Mouse (Mus musculus) MEL (cell line): ENCODE results near the gene Tnik.

ENCODE experiments used
- CTCF ChIP-seq, 3 experiments: IDR thresholded peaks in 2 of 3; conservative IDR thresholded peaks in 1 of 3; 2 replicates each; pipeline ENCODE4 v1.5.1; 2011 to 2012; ENCODE audit warnings: low read length in 3 of 3, low read depth in 2 of 3, mild to moderate bottlenecking in 2 of 3, improper control_type of control experiment in 1 of 3, inconsistent platforms in 1 of 3, mixed read lengths in 1 of 3, moderate library complexity in 1 of 3; ENCODE audit not compliant: control insufficient read depth in 1 of 3, insufficient read depth in 1 of 3, poor library complexity in 1 of 3, severe bottlenecking in 1 of 3
- ETS1 ChIP-seq: IDR thresholded peaks from 2 replicates; pipeline ENCODE4 v1.6.1; 2012; ENCODE audit warnings: low read depth, mild to moderate bottlenecking, inconsistent platforms, low read length, improper control_type of control experiment, moderate library complexity
- GATA1 ChIP-seq: IDR thresholded peaks from 2 replicates; pipeline ENCODE4 v1.6.1; 2011; ENCODE audit warnings: low read depth, low read length, improper control_type of control experiment
- HCFC1 ChIP-seq: IDR thresholded peaks from 2 replicates; pipeline ENCODE4 v1.6.1; 2012; ENCODE audit warnings: low read depth, mild to moderate bottlenecking, inconsistent platforms, low read length, improper control_type of control experiment, moderate library complexity
- KAT2A ChIP-seq: conservative IDR thresholded peaks from 2 replicates; pipeline ENCODE4 v1.6.1; 2012; ENCODE audit warnings: low read depth, low read length, improper control_type of control experiment, inconsistent platforms
- POLR2A ChIP-seq, 2 experiments: IDR thresholded peaks; 2 replicates each; pipeline ENCODE4 v1.6.1; 2011 to 2012; ENCODE audit warnings: low read length in 2 of 2, mild to moderate bottlenecking in 2 of 2, control low read depth in 1 of 2, improper control_type of control experiment in 1 of 2, low read depth in 1 of 2, moderate library complexity in 1 of 2; ENCODE audit not compliant: control insufficient read depth in 1 of 2, insufficient read depth in 1 of 2, poor library complexity in 1 of 2
- USF1 ChIP-seq: IDR thresholded peaks from 2 replicates; pipeline ENCODE4 v1.6.1; 2014; ENCODE audit warnings: low read depth, mild to moderate bottlenecking, inconsistent platforms, low read length, improper control_type of control experiment, moderate library complexity
- ZC3H11A ChIP-seq: IDR thresholded peaks from 2 replicates; pipeline ENCODE4 v1.6.1; 2012; ENCODE audit warnings: low read depth, mild to moderate bottlenecking, inconsistent platforms, low read length, improper control_type of control experiment

GRCm38 (mm10) chr3:28643252-28643947, 380.4 kb downstream of the Tnik start:
- no peak for TF ChIP-seq CTCF (IDR thresholded peaks at IDR 0.05 in 2 of 3, conservative IDR thresholded peaks at IDR 0.05 in 1 of 3; ENCODE audit: control insufficient read depth in 1 of 3, insufficient read depth in 1 of 3, low read depth in 2 of 3, low read length in 3 of 3, poor library complexity in 1 of 3, severe bottlenecking in 1 of 3)
- TF ChIP-seq USF1: no peak
- no peak for TF ChIP-seq ETS1
- TF ChIP-seq ZC3H11A: no peak
- TF ChIP-seq GATA1: no peak
- no peak for TF ChIP-seq POLR2A (IDR thresholded peaks at IDR 0.05; ENCODE audit: control insufficient read depth in 1 of 2, insufficient read depth in 1 of 2, low read depth in 1 of 2, low read length in 2 of 2, poor library complexity in 1 of 2)
- no peak for TF ChIP-seq HCFC1
- TF ChIP-seq KAT2A: no peak
